Mouse (Mus musculus) midbrain, embryonic 10.5 days (tissue): Measurements from ENCODE around the gene Ppm1h. TPM values are rescaled to one million over a fixed set of nuclear protein-coding genes. Genes with fewer than 3 reads are reported as not detected.

Experiments
- DNase-seq: peaks from one replicate; pipeline ENCODE4 v3.0.0-alpha.2; 2017; ENCODE audit warnings: low spot score
- H3K27ac ChIP-seq: fragments of 300-500 bp; sonication (generic); replicated peaks from 2 replicates; pipeline ENCODE4 v1.5.1; 2016; ENCODE audit warnings: mild to moderate bottlenecking
- H3K27me3 ChIP-seq: fragments of 300-500 bp; sonication (generic); 2 replicates; pipeline ENCODE4 v1.6.1; 2016; ENCODE audit warnings: low read depth, mild to moderate bottlenecking; ENCODE audit not compliant: poor library complexity, severe bottlenecking
- H3K36me3 ChIP-seq: fragments of 300-500 bp; sonication (generic); 2 replicates; pipeline ENCODE4 v1.6.1; 2016; ENCODE audit warnings: mild to moderate bottlenecking, moderate library complexity
- H3K4me1 ChIP-seq: fragments of 300-500 bp; sonication (generic); 2 replicates; pipeline ENCODE4 v1.6.1; 2016
- H3K4me3 ChIP-seq: fragments of 300-500 bp; sonication (generic); 2 replicates; pipeline ENCODE4 v1.5.1; 2016; ENCODE audit warnings: mild to moderate bottlenecking, moderate library complexity
- H3K9me3 ChIP-seq: fragments of 300-500 bp; sonication (generic); replicated peaks from 2 replicates; pipeline ENCODE4 v1.6.1; 2016; ENCODE audit warnings: mild to moderate bottlenecking
- WGBS: fragments of 180-500 bp; shearing (Covaris S2); methylation state at CpG from one replicate; pipeline ENCODE4 v1.1.7; 2016; 5-methylcytosine and 5-hydroxymethylcytosine counted together
- polyA plus RNA-seq: library from polyadenylated mRNA; unstranded; fragments of >200 nt; fragmentation: Nextera tagmentation; extraction: Ambion mirVana; gene quantifications from 2 replicates; pipeline ENCODE4 v1.2.1, GENCODE M21; 2016

Ppm1h gene
- polyA plus RNA-seq, 1 experiment from 2014 or later = 3.3 TPM

GRCm38 (mm10) chr10:122752950-122753923, 74.7 kb downstream of the Ppm1h start:
- no peak for DNase-seq

GRCm38 (mm10) chr10:122753924-122754307, 75.4 kb downstream of the Ppm1h start:
- H3K36me3 ChIP-seq = no peaks in the 10 kb centered on the region
- H3K9me3 ChIP-seq = no peaks in the 10 kb centered on the region
- H3K27ac ChIP-seq = no peak overlapping the region
- H3K4me1 ChIP-seq = peaks cover 20% of the 10 kb centered on the region
- 60% methylated on average over 2 of the region's 2 CpGs for WGBS
- peaks cover 3% of the 10 kb centered on the region; the same call in 1 of the 2 replicates for H3K27me3 ChIP-seq
- no peak overlapping the region for H3K4me3 ChIP-seq
- DNase-seq = no peak

More at GRCm38 (mm10) chr10:122752950-122753923, 74.7 kb downstream of the Ppm1h start:
- no peak overlapping the region for H3K4me3 ChIP-seq
- no peaks in the 10 kb centered on the region for H3K36me3 ChIP-seq
- 39% methylated on average over 17 of the region's 17 CpGs for whole genome bisulfite sequencing
- peaks cover 3% of the 10 kb centered on the region; the same call in 1 of the 2 replicates for H3K27me3 ChIP-seq
- no peak overlapping the region for H3K27ac ChIP-seq
- no peaks in the 10 kb centered on the region for H3K9me3 ChIP-seq
- peaks cover 20% of the 10 kb centered on the region for H3K4me1 ChIP-seq

GRCm38 (mm10) chr10:122754967-122755366, 76.4 kb downstream of the Ppm1h start:
- no peak for DNase-seq
- no peaks in the 10 kb centered on the region for H3K36me3 ChIP-seq
- 94% methylated on average over 1 of the region's 1 CpGs for WGBS
- H3K27me3 ChIP-seq = peaks cover 3% of the 10 kb centered on the region; the same call in 1 of the 2 replicates
- H3K9me3 ChIP-seq = no peaks in the 10 kb centered on the region
- no peak overlapping the region for H3K27ac ChIP-seq
- peaks cover 20% of the 10 kb centered on the region for H3K4me1 ChIP-seq
- no peak overlapping the region for H3K4me3 ChIP-seq

- 18% methylated on average over 7 of the region's 7 CpGs for whole genome bisulfite sequencing
- H3K36me3 ChIP-seq = no peaks in the 10 kb centered on the region
- peaks cover 3% of the 10 kb centered on the region; the same call in 1 of the 2 replicates for H3K27me3 ChIP-seq
- no peaks in the 10 kb centered on the region for H3K9me3 ChIP-seq
- no peak for DNase-seq
- H3K4me1 ChIP-seq = peaks cover 20% of the 10 kb centered on the region
- H3K4me3 ChIP-seq = no peak overlapping the region
- no peak overlapping the region for H3K27ac ChIP-seq
Measured at GRCm38 (mm10) chr10:122756879-122757530, 78.4 kb downstream of the Ppm1h start.

GRCm38 (mm10) chr10:122757727-122758126, 79.2 kb downstream of the Ppm1h start:
- 64% methylated on average over 12 of the region's 12 CpGs for WGBS
- Histone ChIP-seq H3K36me3 (no peaks in the 10 kb centered on the region), H3K4me1 (peaks cover 20% of the 10 kb centered on the region), H3K27ac (no peak overlapping the region), H3K4me3 (no peak overlapping the region), H3K9me3 (no peaks in the 10 kb centered on the region), H3K27me3 (peaks cover 3% of the 10 kb centered on the region; the same call in 1 of the 2 replicates)
- no peak for DNase-seq

GRCm38 (mm10) chr10:122758346-122758745, 79.8 kb downstream of the Ppm1h start:
- Histone ChIP-seq H3K4me1 (peaks cover 13% of the 10 kb centered on the region), H3K27me3 (peaks cover 3% of the 10 kb centered on the region; the same call in 1 of the 2 replicates), H3K36me3 (no peaks in the 10 kb centered on the region), H3K27ac (no peak overlapping the region), H3K9me3 (no peaks in the 10 kb centered on the region), H3K4me3 (no peak overlapping the region)
- 80% methylated on average over 4 of the region's 4 CpGs for WGBS
- no peak for DNase-seq

- Histone ChIP-seq H3K27me3 (peaks cover 3% of the 10 kb centered on the region; the same call in 1 of the 2 replicates), H3K9me3 (no peaks in the 10 kb centered on the region), H3K4me1 (peaks cover 9% of the 10 kb centered on the region), H3K4me3 (no peak overlapping the region), H3K27ac (no peak overlapping the region), H3K36me3 (no peaks in the 10 kb centered on the region)
- 85% methylated on average over 2 of the region's 2 CpGs for WGBS
- no peak for DNase-seq
Measured at GRCm38 (mm10) chr10:122759729-122760128, 81.2 kb downstream of the Ppm1h start.

- 79% methylated on average over 7 of the region's 7 CpGs for WGBS
- Histone ChIP-seq H3K4me1 (peaks cover 12% of the 10 kb centered on the region), H3K4me3 (no peak overlapping the region), H3K36me3 (no peaks in the 10 kb centered on the region), H3K9me3 (no peaks in the 10 kb centered on the region), H3K27ac (no peak overlapping the region), H3K27me3 (peaks cover 3% of the 10 kb centered on the region; the same call in 1 of the 2 replicates)
- DNase-seq = no peak
Measured at GRCm38 (mm10) chr10:122760469-122761307, 82.1 kb downstream of the Ppm1h start.

- peaks cover 10% of the 10 kb centered on the region for H3K27me3 ChIP-seq
- no peak overlapping the region for H3K4me3 ChIP-seq
- DNase-seq = no peak
- no peaks in the 10 kb centered on the region for H3K36me3 ChIP-seq
- H3K27ac ChIP-seq = no peak overlapping the region
- peaks cover 11% of the 10 kb centered on the region for H3K4me1 ChIP-seq
- H3K9me3 ChIP-seq = no peaks in the 10 kb centered on the region
- WGBS = 88% methylated on average over 6 of the region's 6 CpGs
Measured at GRCm38 (mm10) chr10:122762772-122763511, 84.4 kb downstream of the Ppm1h start.

- DNase-seq = no peak
- Histone ChIP-seq H3K27ac (no peak overlapping the region), H3K4me3 (no peak overlapping the region), H3K36me3 (no peaks in the 10 kb centered on the region), H3K4me1 (peaks cover 11% of the 10 kb centered on the region), H3K27me3 (peaks cover 14% of the 10 kb centered on the region), H3K9me3 (no peaks in the 10 kb centered on the region)
- WGBS = 78% methylated on average over 1 of the region's 1 CpGs
Measured at GRCm38 (mm10) chr10:122763596-122763995, 85.0 kb downstream of the Ppm1h start.

- Histone ChIP-seq H3K4me1 (peaks cover 11% of the 10 kb centered on the region), H3K27me3 (peaks cover 14% of the 10 kb centered on the region), H3K36me3 (no peaks in the 10 kb centered on the region), H3K27ac (no peak overlapping the region), H3K4me3 (no peak overlapping the region), H3K9me3 (no peaks in the 10 kb centered on the region)
- DNase-seq = no peak
- WGBS = 69% methylated on average over 7 of the region's 7 CpGs
Measured at GRCm38 (mm10) chr10:122764653-122765052, 86.1 kb downstream of the Ppm1h start.
